Mouse (Mus musculus) neural tube, embryonic 14.5 days (tissue): ENCODE measurements around the gene Actbl2. TPM values are rescaled to one million over a fixed set of nuclear protein-coding genes. Genes with fewer than 3 reads are reported as not detected.

ENCODE experiments used
- ATAC-seq: fragments of 200-750 bp; cut with Nextera tagmentation; 2 replicates; pipeline ENCODE4 v1.8.0; 2017; ENCODE audit warnings: low read depth, mild to moderate bottlenecking, moderate TSS enrichment, moderate library complexity
- H3K27ac ChIP-seq: fragments of 300-500 bp; sonication (generic); 2 replicates; pipeline ENCODE4 v1.5.1; 2014; ENCODE audit warnings: low read depth, mild to moderate bottlenecking, control low read depth, low read length, moderate library complexity, mixed read lengths
- H3K27me3 ChIP-seq: fragments of 300-500 bp; sonication (generic); 2 replicates; pipeline ENCODE4 v1.6.1; 2014; ENCODE audit warnings: low read length; ENCODE audit not compliant: control insufficient read depth, insufficient read depth
- H3K36me3 ChIP-seq: fragments of 300-500 bp; sonication (generic); 2 replicates; pipeline ENCODE4 v1.6.1; 2014; ENCODE audit warnings: low read length, mixed read lengths; ENCODE audit not compliant: control insufficient read depth, insufficient read depth
- H3K4me1 ChIP-seq: fragments of 300-500 bp; sonication (generic); 2 replicates; pipeline ENCODE4 v1.6.1; 2014; ENCODE audit warnings: low read length; ENCODE audit not compliant: control insufficient read depth, insufficient read depth
- H3K4me2 ChIP-seq: fragments of 300-500 bp; sonication (generic); 2 replicates; pipeline ENCODE4 v1.6.1; 2014; ENCODE audit warnings: mild to moderate bottlenecking, low read depth, low read length, control low read depth
- H3K4me3 ChIP-seq: fragments of 300-500 bp; sonication (generic); 2 replicates; pipeline ENCODE4 v1.5.1; 2014; ENCODE audit warnings: low read depth, low read length, control low read depth, mixed read lengths
- H3K9ac ChIP-seq: fragments of 300-500 bp; sonication (generic); replicated peaks from 2 replicates; pipeline ENCODE4 v1.6.1; 2014; ENCODE audit warnings: low read depth, mild to moderate bottlenecking, control low read depth, low read length, mixed read lengths
- H3K9me3 ChIP-seq: fragments of 300-500 bp; sonication (generic); 2 replicates; pipeline ENCODE4 v1.6.1; 2016; ENCODE audit warnings: low read length; ENCODE audit not compliant: control insufficient read depth
- WGBS: fragments of 180-500 bp; shearing (Covaris S2); extraction: QIAGEN DNeasy Blood & Tissue Kit; methylation state at CpG from one replicate; pipeline ENCODE4 v1.1.7; 2014; 5-methylcytosine and 5-hydroxymethylcytosine counted together
- polyA plus RNA-seq: library from polyadenylated mRNA; unstranded; fragments of >200 nt; fragmentation: Nextera tagmentation; extraction: Ambion mirVana; gene quantifications from 2 replicates; pipeline ENCODE4 v1.2.1, GENCODE M21; 2014

The Actbl2 gene
- polyA plus RNA-seq, 1 experiment from 2014 or later = not detected

GRCm38 (mm10) chr13:111291958-111292493 is 37.2 kb downstream of the Actbl2 start:
- ATAC-seq = peak; percentile 71; the same call in 1 of the 2 replicates
- Histone ChIP-seq H3K9ac (no peak overlapping the region), H3K4me3 (no peak overlapping the region), H3K9me3 (no peaks in the 10 kb centered on the region), H3K4me2 (no peak overlapping the region), H3K27me3 (no peaks in the 10 kb centered on the region), H3K4me1 (0 out of 2 replicates have a peak, but pooled peaks cover 3% of the 10 kb centered on the region), H3K27ac (peak overlapping the region; percentile 60), H3K36me3 (no peaks in the 10 kb centered on the region)
- WGBS = 42% methylated on average over 7 of the region's 7 CpGs

DNA sequence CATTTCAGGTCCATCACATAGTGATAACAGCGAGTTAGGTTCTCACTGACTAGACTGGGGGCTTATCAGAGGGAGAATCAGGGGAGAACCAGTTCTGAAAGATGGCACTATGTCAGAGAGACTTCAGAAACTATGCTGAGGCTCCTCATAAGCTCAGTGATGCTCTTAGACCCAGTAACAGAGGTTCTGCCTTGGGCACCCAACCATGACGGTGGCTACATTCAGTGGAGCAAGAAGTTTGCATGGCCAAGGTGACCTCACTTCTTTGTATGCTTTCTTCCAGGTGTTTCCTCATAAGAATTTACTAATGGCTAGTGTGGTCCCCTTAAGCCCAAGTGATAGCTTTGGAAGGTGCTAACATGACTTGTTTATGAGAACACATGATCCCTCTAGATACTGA is 38.7 kb downstream of the Actbl2 start:
- H3K36me3 ChIP-seq = no peaks in the 10 kb centered on the region
- WGBS = 100% methylated on average over 2 of the region's 2 CpGs

DNA sequence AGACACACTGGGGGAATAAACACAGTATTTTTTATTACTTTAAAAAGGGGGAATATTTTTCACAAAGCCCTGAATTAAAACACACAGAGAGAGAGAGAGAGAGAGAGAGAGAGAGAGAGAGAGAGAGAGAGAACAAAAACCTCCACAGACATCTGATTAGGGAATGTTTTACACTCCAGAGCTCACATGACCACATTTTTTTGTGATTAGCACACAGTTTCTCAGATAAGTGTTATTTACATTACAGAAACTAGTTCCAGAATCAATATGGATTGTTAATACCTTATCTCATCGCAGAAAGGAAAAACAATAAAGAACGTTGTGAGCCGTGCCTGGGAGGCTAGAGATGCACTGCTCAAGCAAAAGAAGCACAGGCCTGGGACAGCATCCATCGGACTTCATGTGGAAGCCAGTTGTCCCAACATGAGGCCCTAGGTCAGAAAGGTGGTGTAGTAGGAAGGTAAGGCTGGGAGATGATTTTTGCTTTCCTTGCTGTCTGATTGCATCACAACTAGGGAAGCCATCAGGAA is 40.2 kb downstream of the Actbl2 start:
- Histone ChIP-seq H3K9me3 (no peaks in the 10 kb centered on the region), H3K27me3 (no peaks in the 10 kb centered on the region), H3K4me2 (no peak overlapping the region), H3K36me3 (no peaks in the 10 kb centered on the region), H3K9ac (no peak overlapping the region), H3K27ac (no peak overlapping the region), H3K4me3 (no peak overlapping the region), H3K4me1 (0 out of 2 replicates have a peak, but pooled peaks cover 3% of the 10 kb centered on the region)
- 80% methylated on average over 4 of the region's 4 CpGs for WGBS
- no peak for ATAC-seq

More for the DNA sequence above, 38.7 kb downstream of the Actbl2 start:
- H3K4me3 ChIP-seq = no peak overlapping the region
- H3K9me3 ChIP-seq = no peaks in the 10 kb centered on the region
- no peak for ATAC-seq
- no peak overlapping the region for H3K27ac ChIP-seq
- no peak overlapping the region for H3K4me2 ChIP-seq
- H3K4me1 ChIP-seq = 0 out of 2 replicates have a peak, but pooled peaks cover 3% of the 10 kb centered on the region
- H3K9ac ChIP-seq = no peak overlapping the region
- H3K27me3 ChIP-seq = no peaks in the 10 kb centered on the region

DNA sequence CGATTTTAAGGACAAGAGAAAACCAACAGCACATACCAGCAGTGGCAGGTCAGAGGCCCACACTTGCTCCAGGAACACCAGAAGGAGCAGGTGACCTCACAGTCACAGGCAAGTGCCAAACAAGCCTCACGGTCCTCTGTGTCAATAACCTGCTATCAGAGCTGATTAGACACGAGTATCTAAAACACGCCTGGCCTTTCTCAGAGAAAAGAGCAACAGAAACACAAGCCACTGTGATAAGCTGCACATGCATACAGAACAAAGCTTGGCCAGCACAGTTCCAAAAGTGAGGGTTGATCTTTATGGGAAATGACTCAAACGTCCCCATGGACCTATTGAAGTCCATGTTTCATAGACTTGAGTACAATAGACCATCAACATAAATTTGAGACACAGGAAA is 41.2 kb downstream of the Actbl2 start:
- no peak overlapping the region for H3K9ac ChIP-seq
- no peaks in the 10 kb centered on the region for H3K36me3 ChIP-seq
- H3K9me3 ChIP-seq = no peaks in the 10 kb centered on the region
- no peak overlapping the region for H3K4me2 ChIP-seq
- no peaks in the 10 kb centered on the region for H3K27me3 ChIP-seq
- 0 out of 2 replicates have a peak, but pooled peaks cover 3% of the 10 kb centered on the region for H3K4me1 ChIP-seq
- WGBS = 84% methylated on average over 5 of the region's 5 CpGs
- no peak overlapping the region for H3K4me3 ChIP-seq
- no peak for ATAC-seq
- H3K27ac ChIP-seq = no peak overlapping the region

DNA sequence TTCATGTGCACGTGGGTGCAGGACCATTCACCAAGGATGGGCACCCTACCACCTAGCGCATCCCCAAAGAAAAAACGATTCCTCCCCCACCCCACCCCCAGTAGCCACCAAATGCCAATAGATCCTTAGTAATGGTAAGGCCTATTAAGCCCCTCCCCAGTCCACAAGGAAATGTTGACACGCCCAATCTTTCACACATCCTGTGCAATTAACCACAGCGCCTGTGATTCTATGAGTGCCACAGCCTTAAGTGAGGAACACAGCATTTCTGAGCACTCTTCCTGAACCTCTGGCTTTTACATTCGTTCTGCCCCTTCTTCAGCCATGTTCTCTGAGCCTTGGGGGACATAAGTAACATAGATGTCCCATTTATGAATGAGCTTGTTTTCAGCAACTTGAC is 42.8 kb downstream of the Actbl2 start:
- H3K4me2 ChIP-seq = no peak overlapping the region
- no peaks in the 10 kb centered on the region for H3K36me3 ChIP-seq
- no peaks in the 10 kb centered on the region for H3K4me1 ChIP-seq
- no peak overlapping the region for H3K4me3 ChIP-seq
- no peaks in the 10 kb centered on the region for H3K27me3 ChIP-seq
- no peak overlapping the region for H3K27ac ChIP-seq
- no peak overlapping the region for H3K9ac ChIP-seq
- WGBS = 89% methylated on average over 6 of the region's 6 CpGs
- H3K9me3 ChIP-seq = no peaks in the 10 kb centered on the region
- no peak for ATAC-seq

DNA sequence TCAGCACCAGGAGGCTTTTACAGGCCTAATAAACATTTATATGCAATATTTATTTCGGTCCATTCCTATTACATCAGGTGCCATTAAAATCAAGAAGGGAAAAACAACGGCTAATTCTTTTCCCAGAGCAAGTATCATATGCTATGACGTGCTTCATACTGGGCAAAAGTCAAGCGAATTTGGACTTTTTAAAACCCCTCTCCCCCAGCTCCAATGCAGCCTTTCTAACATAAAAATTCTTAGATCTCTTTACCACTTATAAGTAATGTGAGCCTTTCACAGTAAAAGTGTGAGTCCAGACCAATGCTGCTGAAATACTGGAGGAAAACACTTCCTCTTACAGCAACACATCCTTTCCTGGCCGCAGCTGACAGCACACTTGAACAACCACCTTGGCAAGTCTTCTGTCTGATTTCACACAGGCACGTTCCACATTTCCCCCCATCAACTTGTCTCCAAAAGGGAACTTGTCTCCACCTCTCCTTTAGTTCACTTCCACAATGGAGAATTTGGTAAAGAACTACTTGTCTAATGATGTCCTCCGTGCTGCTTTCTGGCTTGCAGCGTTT is 44.4 kb downstream of the Actbl2 start:
- no peaks in the 10 kb centered on the region for H3K4me1 ChIP-seq
- ATAC-seq = no peak
- 86% methylated on average over 8 of the region's 8 CpGs for WGBS
- no peak overlapping the region for H3K4me3 ChIP-seq
- no peaks in the 10 kb centered on the region for H3K36me3 ChIP-seq
- H3K27ac ChIP-seq = no peak overlapping the region
- no peaks in the 10 kb centered on the region for H3K9me3 ChIP-seq
- H3K4me2 ChIP-seq = no peak overlapping the region
- H3K27me3 ChIP-seq = no peaks in the 10 kb centered on the region
- no peak overlapping the region for H3K9ac ChIP-seq

DNA sequence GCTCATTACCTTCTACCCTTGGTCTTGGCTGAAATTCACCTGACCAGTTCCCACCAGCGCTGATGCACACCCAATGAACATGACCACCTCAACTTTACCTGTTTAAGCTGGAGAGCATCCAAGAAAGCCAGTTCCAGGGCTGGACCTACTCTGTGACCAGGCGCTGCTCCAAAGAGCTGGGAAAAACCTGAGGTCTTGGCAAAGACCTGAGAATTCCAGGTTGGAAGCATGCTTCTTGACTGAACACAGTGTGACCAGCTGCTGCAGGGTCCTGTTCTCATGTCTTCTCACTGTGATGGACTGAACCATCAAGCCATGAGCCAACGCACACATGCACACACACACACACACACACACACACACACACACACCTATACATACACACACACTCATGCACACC is 46.0 kb downstream of the Actbl2 start:
- Histone ChIP-seq H3K4me1 (no peaks in the 10 kb centered on the region), H3K27me3 (no peaks in the 10 kb centered on the region), H3K27ac (no peak overlapping the region), H3K9ac (no peak overlapping the region), H3K9me3 (no peaks in the 10 kb centered on the region), H3K4me2 (no peak overlapping the region), H3K4me3 (no peak overlapping the region), H3K36me3 (no peaks in the 10 kb centered on the region)
- WGBS = 94% methylated on average over 3 of the region's 3 CpGs
- no peak for ATAC-seq

DNA sequence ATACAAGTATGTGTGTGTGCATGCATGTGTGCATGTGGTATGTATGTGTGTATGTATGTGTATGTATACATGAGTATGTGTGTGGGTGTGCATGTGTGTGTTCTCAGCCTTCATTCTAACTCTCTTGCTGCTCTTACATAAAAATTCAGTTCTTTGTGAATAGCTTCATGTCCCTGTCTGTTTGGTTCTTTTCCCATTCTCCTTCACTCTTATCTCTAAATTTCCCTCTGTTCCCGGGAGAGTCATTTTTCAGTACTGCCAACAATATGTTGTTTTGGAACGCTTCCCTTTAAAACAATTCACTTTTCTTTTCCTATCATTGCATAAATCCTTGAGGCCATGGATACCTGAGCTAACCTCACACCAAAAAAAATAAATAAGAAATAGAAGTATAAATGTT is 46.6 kb downstream of the Actbl2 start:
- Histone ChIP-seq H3K4me1 (no peaks in the 10 kb centered on the region), H3K4me2 (no peak overlapping the region), H3K9ac (no peak overlapping the region), H3K27me3 (no peaks in the 10 kb centered on the region), H3K4me3 (no peak overlapping the region), H3K9me3 (no peaks in the 10 kb centered on the region), H3K36me3 (no peaks in the 10 kb centered on the region), H3K27ac (no peak overlapping the region)
- WGBS = 80% methylated on average over 2 of the region's 2 CpGs
- ATAC-seq = no peak

GRCm38 (mm10) chr13:111304194-111304593 is 49.4 kb downstream of the Actbl2 start:
- 81% methylated on average over 2 of the region's 2 CpGs for WGBS
- H3K9ac ChIP-seq = no peak overlapping the region
- H3K9me3 ChIP-seq = no peaks in the 10 kb centered on the region
- no peak overlapping the region for H3K27ac ChIP-seq
- H3K4me2 ChIP-seq = no peak overlapping the region
- H3K36me3 ChIP-seq = no peaks in the 10 kb centered on the region
- no peaks in the 10 kb centered on the region for H3K4me1 ChIP-seq
- H3K4me3 ChIP-seq = no peak overlapping the region
- ATAC-seq = no peak
- H3K27me3 ChIP-seq = no peaks in the 10 kb centered on the region
